Mouse (Mus musculus) spleen, adult 2 months (tissue): ENCODE data around the gene Ypel3.

Experiments used
- CTCF ChIP-seq: fragments of 200-500 bp; IDR thresholded peaks from 2 replicates; pipeline ENCODE4 v1.5.1; 2011; ENCODE audit warnings: mild to moderate bottlenecking, inconsistent platforms; ENCODE audit not compliant: insufficient read depth, insufficient read length, insufficient replicate concordance; ENCODE audit errors: extremely low read depth
- POLR2A ChIP-seq: fragments of 200-500 bp; IDR thresholded peaks from 2 replicates; pipeline ENCODE4 v1.6.1; 2011; ENCODE audit warnings: low read depth, low read length, inconsistent platforms

GRCm38 (mm10) chr7:126818818-126819217, 42.1 kb downstream of the Ypel3 start:
- TF ChIP-seq POLR2A (no peak), CTCF (no peak)
